Mouse (Mus musculus) intestine, embryonic 15.5 days (tissue): Measurements from ENCODE around the gene Htr1d. TPM values are rescaled to one million over a fixed set of nuclear protein-coding genes. Genes with fewer than 3 reads are reported as not detected.

ENCODE experiments used
- ATAC-seq: fragments of 200-750 bp; cut with Nextera tagmentation; 2 replicates; pipeline ENCODE4 v1.8.0; 2017; ENCODE audit warnings: moderate TSS enrichment, moderate library complexity
- H3K27ac ChIP-seq: fragments of 300-500 bp; sonication (generic); 2 replicates; pipeline ENCODE4 v1.5.1; 2015; ENCODE audit warnings: mild to moderate bottlenecking, inconsistent platforms
- H3K27me3 ChIP-seq: fragments of 300-500 bp; sonication (generic); replicated peaks from 2 replicates; pipeline ENCODE4 v1.6.1; 2015; ENCODE audit warnings: inconsistent platforms
- H3K36me3 ChIP-seq: fragments of 300-500 bp; sonication (generic); 2 replicates; pipeline ENCODE4 v1.6.1; 2015; ENCODE audit warnings: inconsistent platforms
- H3K4me1 ChIP-seq: fragments of 300-500 bp; sonication (generic); replicated peaks from 2 replicates; pipeline ENCODE4 v1.6.1; 2015; ENCODE audit warnings: inconsistent platforms
- H3K4me2 ChIP-seq: fragments of 300-500 bp; sonication (generic); replicated peaks from 2 replicates; pipeline ENCODE4 v1.6.1; 2015; ENCODE audit warnings: mild to moderate bottlenecking, inconsistent platforms
- H3K4me3 ChIP-seq: fragments of 300-500 bp; sonication (generic); replicated peaks from 2 replicates; pipeline ENCODE4 v1.5.1; 2015; ENCODE audit warnings: inconsistent platforms
- H3K9ac ChIP-seq: fragments of 300-500 bp; sonication (generic); 2 replicates; pipeline ENCODE4 v1.6.1; 2015; ENCODE audit warnings: inconsistent platforms
- H3K9me3 ChIP-seq: fragments of 300-500 bp; sonication (generic); 2 replicates; pipeline ENCODE4 v1.6.1; 2016; ENCODE audit warnings: inconsistent platforms
- WGBS: fragments of 180-500 bp; shearing (Covaris S2); methylation state at CpG from one replicate; pipeline ENCODE4 v1.1.7; 2015; 5-methylcytosine and 5-hydroxymethylcytosine counted together
- polyA plus RNA-seq: library from polyadenylated mRNA; unstranded; fragments of >200 nt; fragmentation: Nextera tagmentation; extraction: Ambion mirVana; gene quantifications from 2 replicates; pipeline ENCODE4 v1.2.1, GENCODE M21; 2015

Htr1d gene
- polyA plus RNA-seq, 1 experiment from 2014 or later = 0.28 TPM

- Histone ChIP-seq H3K36me3 (no peaks in the 10 kb centered on the region), H3K9me3 (no peaks in the 10 kb centered on the region), H3K9ac (peak overlapping the region; percentile 45), H3K4me2 (peak overlapping the region; percentile 99), H3K4me1 (peaks cover 12% of the 10 kb centered on the region), H3K27me3 (peaks cover 28% of the 10 kb centered on the region), H3K4me3 (peak overlapping the region; percentile 54), H3K27ac (no peak overlapping the region)
- ATAC-seq = peak; percentile 52; the same call in 1 of the 2 replicates
- 3% methylated on average over 15 of the region's 15 CpGs for WGBS
Observed at GRCm38 (mm10) chr4:136425000-136425288, 1.6 kb downstream of the Htr1d start.

DNA sequence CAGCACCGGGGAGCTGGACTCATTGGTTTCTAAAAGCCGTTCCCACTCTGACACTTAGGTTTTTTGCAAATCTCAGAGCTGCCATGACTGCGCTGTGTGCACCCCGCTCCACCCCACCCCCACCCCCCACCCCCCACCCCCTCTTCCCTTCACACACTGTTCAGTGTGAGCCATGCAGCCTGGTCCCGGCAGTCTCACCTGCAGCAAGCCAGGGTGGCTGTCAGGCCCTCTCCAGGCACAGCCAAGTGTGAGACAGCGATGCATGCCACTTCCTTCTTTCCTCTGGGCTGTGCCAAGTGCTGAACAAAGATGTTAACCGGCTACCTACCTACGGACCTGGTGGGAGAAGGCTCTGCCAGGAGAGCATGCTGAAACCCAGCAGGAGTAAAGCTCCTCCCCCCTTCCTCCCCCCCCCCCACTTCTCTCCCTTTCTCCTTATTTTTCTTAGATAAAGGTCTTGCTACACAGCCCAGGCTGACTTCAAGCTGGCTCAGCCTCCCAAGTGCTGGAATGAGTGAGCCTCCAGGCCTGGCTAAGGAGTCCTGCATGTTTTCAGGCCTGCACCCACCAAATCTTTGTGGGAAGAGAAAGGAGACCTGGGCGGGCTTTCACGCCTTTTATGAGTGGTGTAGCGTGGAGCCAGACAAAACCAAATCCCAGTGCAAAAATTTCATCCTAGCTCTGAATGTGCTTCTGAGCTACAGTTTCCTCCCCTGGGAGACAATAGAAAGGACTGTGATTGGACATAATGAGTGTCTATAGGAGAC is 7.5 kb downstream of the Htr1d start:
- no peak overlapping the region for H3K27ac ChIP-seq
- no peak overlapping the region for H3K4me3 ChIP-seq
- H3K4me1 ChIP-seq = 0 out of 2 replicates have a peak, but pooled peaks cover 3% of the 10 kb centered on the region
- H3K36me3 ChIP-seq = no peaks in the 10 kb centered on the region
- H3K27me3 ChIP-seq = 0 out of 2 replicates have a peak, but pooled peaks cover 4% of the 10 kb centered on the region
- no peak overlapping the region for H3K9ac ChIP-seq
- WGBS = 49% methylated on average over 11 of the region's 11 CpGs
- no peaks in the 10 kb centered on the region for H3K9me3 ChIP-seq
- H3K4me2 ChIP-seq = no peak overlapping the region
- ATAC-seq = no peak

- Histone ChIP-seq H3K4me1 (0 out of 2 replicates have a peak, but pooled peaks cover 3% of the 10 kb centered on the region), H3K9ac (no peak overlapping the region)
Observed at GRCm38 (mm10) chr4:136431376-136431693, 8.0 kb downstream of the Htr1d start.

GRCm38 (mm10) chr4:136434029-136434428 is 10.7 kb downstream of the Htr1d start:
- H3K9ac ChIP-seq = no peak overlapping the region
- no peak overlapping the region for H3K4me3 ChIP-seq
- no peaks in the 10 kb centered on the region for H3K36me3 ChIP-seq
- H3K4me2 ChIP-seq = no peak overlapping the region
- no peak overlapping the region for H3K27ac ChIP-seq
- peaks cover 3% of the 10 kb centered on the region; the same call in 1 of the 2 replicates for H3K4me1 ChIP-seq
- no peak for ATAC-seq
- 84% methylated on average over 4 of the region's 4 CpGs for WGBS
- no peaks in the 10 kb centered on the region for H3K27me3 ChIP-seq
- H3K9me3 ChIP-seq = no peaks in the 10 kb centered on the region

More at GRCm38 (mm10) chr4:136431376-136431693, 8.0 kb downstream of the Htr1d start:
- ATAC-seq = peak; percentile 39; the same call in 1 of the 2 replicates
- 8% methylated on average over 3 of the region's 3 CpGs for WGBS
- H3K27ac ChIP-seq = no peak overlapping the region
- H3K9me3 ChIP-seq = no peaks in the 10 kb centered on the region
- H3K27me3 ChIP-seq = no peaks in the 10 kb centered on the region
- H3K36me3 ChIP-seq = no peaks in the 10 kb centered on the region
- no peak overlapping the region for H3K4me3 ChIP-seq
- H3K4me2 ChIP-seq = no peak overlapping the region

- Histone ChIP-seq H3K36me3 (no peaks in the 10 kb centered on the region), H3K4me3 (no peak overlapping the region), H3K27ac (no peak overlapping the region), H3K9ac (no peak overlapping the region), H3K4me2 (no peak overlapping the region), H3K4me1 (no peaks in the 10 kb centered on the region; the same call in 1 of the 2 replicates), H3K27me3 (no peaks in the 10 kb centered on the region), H3K9me3 (no peaks in the 10 kb centered on the region)
- 58% methylated on average over 4 of the region's 4 CpGs for WGBS
- peak; percentile 49 for ATAC-seq
Observed at GRCm38 (mm10) chr4:136439106-136439505, 15.8 kb downstream of the Htr1d start.

GRCm38 (mm10) chr4:136441354-136442043 is 18.2 kb downstream of the Htr1d start:
- Histone ChIP-seq H3K36me3 (no peaks in the 10 kb centered on the region), H3K9me3 (no peaks in the 10 kb centered on the region), H3K9ac (no peak overlapping the region), H3K4me3 (no peak overlapping the region), H3K4me2 (no peak overlapping the region), H3K27ac (no peak overlapping the region), H3K27me3 (no peaks in the 10 kb centered on the region), H3K4me1 (no peaks in the 10 kb centered on the region; the same call in 1 of the 2 replicates)
- no peak for ATAC-seq
- 66% methylated on average over 15 of the region's 15 CpGs for WGBS

- WGBS = 69% methylated on average over 4 of the region's 4 CpGs
- Histone ChIP-seq H3K9ac (no peak overlapping the region), H3K9me3 (no peaks in the 10 kb centered on the region), H3K4me2 (no peak overlapping the region), H3K27ac (no peak overlapping the region), H3K4me1 (no peaks in the 10 kb centered on the region), H3K36me3 (no peaks in the 10 kb centered on the region), H3K4me3 (no peak overlapping the region), H3K27me3 (no peaks in the 10 kb centered on the region)
- ATAC-seq = no peak
Observed at GRCm38 (mm10) chr4:136444561-136444960, 21.2 kb downstream of the Htr1d start.

DNA sequence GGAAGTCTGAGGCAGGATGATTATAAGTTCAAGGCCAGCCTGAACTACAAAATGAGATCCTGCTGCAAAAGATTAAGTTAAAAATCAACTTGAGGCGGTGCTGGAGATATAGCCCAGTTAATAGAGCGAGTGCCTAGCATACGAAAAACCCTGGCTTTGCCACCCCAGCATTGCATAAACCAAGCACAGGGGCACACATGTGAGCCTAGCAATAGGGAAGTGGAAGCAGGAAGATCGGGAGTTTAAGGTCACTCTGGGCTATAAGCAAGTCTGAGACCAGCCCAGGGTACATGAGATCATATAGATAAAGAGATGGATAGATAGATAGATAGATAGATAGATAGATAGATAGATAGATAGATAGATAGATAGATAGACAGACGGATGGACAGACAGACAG is 26.5 kb downstream of the Htr1d start:
- Histone ChIP-seq H3K9me3 (no peaks in the 10 kb centered on the region), H3K27ac (no peak overlapping the region), H3K27me3 (no peaks in the 10 kb centered on the region), H3K4me1 (peaks cover 3% of the 10 kb centered on the region; the same call in 1 of the 2 replicates), H3K9ac (no peak overlapping the region), H3K36me3 (no peaks in the 10 kb centered on the region), H3K4me3 (no peak overlapping the region), H3K4me2 (no peak overlapping the region)
- no peak for ATAC-seq
- WGBS = 74% methylated on average over 5 of the region's 5 CpGs

GRCm38 (mm10) chr4:136450271-136450670 is 26.9 kb downstream of the Htr1d start:
- H3K4me3 ChIP-seq = no peak overlapping the region
- no peak for ATAC-seq
- H3K27ac ChIP-seq = no peak overlapping the region
- H3K36me3 ChIP-seq = no peaks in the 10 kb centered on the region
- no peak overlapping the region for H3K4me2 ChIP-seq
- H3K27me3 ChIP-seq = no peaks in the 10 kb centered on the region
- H3K9ac ChIP-seq = no peak overlapping the region
- no peaks in the 10 kb centered on the region for H3K9me3 ChIP-seq
- WGBS = 79% methylated on average over 4 of the region's 4 CpGs
- H3K4me1 ChIP-seq = peaks cover 3% of the 10 kb centered on the region; the same call in 1 of the 2 replicates

GRCm38 (mm10) chr4:136451564-136451963 is 28.2 kb downstream of the Htr1d start:
- Histone ChIP-seq H3K36me3 (no peaks in the 10 kb centered on the region), H3K27me3 (no peaks in the 10 kb centered on the region), H3K9ac (no peak overlapping the region), H3K4me2 (0 out of 2 replicates have a peak overlapping the region, but pooled peaks have one; percentile 14), H3K27ac (peak overlapping the region; percentile 78), H3K9me3 (no peaks in the 10 kb centered on the region), H3K4me3 (no peak overlapping the region), H3K4me1 (peaks cover 3% of the 10 kb centered on the region; the same call in 1 of the 2 replicates)
- peak; percentile 88 for ATAC-seq
- WGBS = 8% methylated on average over 6 of the region's 6 CpGs

GRCm38 (mm10) chr4:136452286-136452685 is 29.0 kb downstream of the Htr1d start:
- Histone ChIP-seq H3K9me3 (no peaks in the 10 kb centered on the region), H3K4me2 (no peak overlapping the region), H3K27me3 (no peaks in the 10 kb centered on the region), H3K36me3 (no peaks in the 10 kb centered on the region), H3K9ac (no peak overlapping the region), H3K4me1 (peaks cover 3% of the 10 kb centered on the region; the same call in 1 of the 2 replicates), H3K27ac (peak overlapping the region; percentile 78), H3K4me3 (no peak overlapping the region)
- WGBS = 80% methylated on average over 3 of the region's 3 CpGs
- no peak for ATAC-seq

DNA sequence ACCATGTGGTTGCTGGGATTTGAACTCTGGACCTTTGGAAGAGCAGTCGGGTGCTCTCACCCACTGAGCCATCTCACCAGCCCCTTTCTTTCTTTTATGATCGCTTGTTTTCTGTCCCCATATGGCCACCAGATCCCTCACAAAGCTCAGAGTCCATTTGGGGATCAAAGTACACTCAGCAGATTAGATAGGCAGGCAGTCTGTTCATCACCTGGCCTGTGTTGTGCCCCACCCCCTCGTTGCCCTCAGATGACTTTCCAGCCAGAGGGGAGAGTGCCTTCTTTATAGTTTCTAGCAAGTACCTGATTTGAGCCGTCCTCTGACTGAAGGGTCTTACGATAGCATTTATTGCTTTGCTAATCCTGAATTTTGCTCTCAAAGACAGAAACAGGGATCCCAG is 29.5 kb downstream of the Htr1d start:
- WGBS = 39% methylated on average over 5 of the region's 5 CpGs
- ATAC-seq = peak; percentile 82
- no peaks in the 10 kb centered on the region for H3K27me3 ChIP-seq
- H3K36me3 ChIP-seq = no peaks in the 10 kb centered on the region
- no peak overlapping the region for H3K4me2 ChIP-seq
- H3K27ac ChIP-seq = no peak overlapping the region
- H3K4me3 ChIP-seq = no peak overlapping the region
- H3K9me3 ChIP-seq = no peaks in the 10 kb centered on the region
- peaks cover 3% of the 10 kb centered on the region; the same call in 1 of the 2 replicates for H3K4me1 ChIP-seq
- H3K9ac ChIP-seq = no peak overlapping the region
